Mouse (Mus musculus): Measurements from ENCODE around the gene Evx1. TPM values are rescaled to one million over a fixed set of nuclear protein-coding genes. Genes with fewer than 3 reads are reported as not detected.

Evx1 gene
- polyA plus RNA-seq, 1 experiment = not detected

DNA sequence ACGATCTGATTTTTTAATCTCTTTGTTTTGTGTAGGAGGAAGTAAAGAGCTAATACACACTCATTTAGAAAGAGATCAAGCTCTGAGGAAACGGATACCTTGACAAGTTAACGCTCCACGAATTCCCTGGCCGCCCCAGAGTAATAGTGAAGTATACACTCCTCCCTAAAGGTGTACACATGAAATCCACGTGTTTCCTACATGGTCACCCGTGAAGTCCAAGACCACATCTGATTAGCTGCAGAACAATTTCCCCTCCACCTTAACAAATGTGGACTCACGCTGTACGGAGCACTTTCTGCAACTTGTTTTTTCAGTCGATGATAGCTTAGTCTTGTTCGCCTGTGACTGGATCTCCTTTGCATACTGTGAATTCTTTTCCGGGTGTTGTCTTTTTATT is 23.1 kb upstream of the Evx1 start:
- TF ChIP-seq E2F4 (IDR thresholded peaks at IDR 0.05; ENCODE audit: insufficient read depth) (no peak), SRF (IDR thresholded peaks at IDR 0.05; ENCODE audit: control insufficient read depth, insufficient read length, low read depth) (no peak), USF1 (IDR thresholded peaks at IDR 0.05; ENCODE audit: low read depth) (no peak), TCF3 (IDR thresholded peaks at IDR 0.05; ENCODE audit: insufficient read length, low read depth) (no peak), MYOD1 (IDR thresholded peaks at IDR 0.05; ENCODE audit: control insufficient read depth in 1 of 3, insufficient read length in 2 of 3, low read depth in 2 of 3) (no peak), MAX (IDR thresholded peaks at IDR 0.05; ENCODE audit: low read depth) (no peak), TCF12 (IDR thresholded peaks at IDR 0.05; ENCODE audit: insufficient read depth, poor library complexity, severe bottlenecking) (no peak), CEBPB (IDR thresholded peaks at IDR 0.05; ENCODE audit: insufficient read depth, poor library complexity, severe bottlenecking) (no peak), REST (IDR thresholded peaks at IDR 0.05; ENCODE audit: insufficient read depth, insufficient read length) (no peak), MYOG (IDR thresholded peaks at IDR 0.05; ENCODE audit: control insufficient read depth in 1 of 3, insufficient read depth in 1 of 3, insufficient read length in 2 of 3, low read depth in 2 of 3) (no peak), POLR2AphosphoS2 (IDR thresholded peaks at IDR 0.05; ENCODE audit: insufficient read length, low read depth) (no peak), POLR2A (IDR thresholded peaks at IDR 0.05; ENCODE audit: insufficient read length, low read depth) (no peak)
- Histone ChIP-seq H3K27me3 (ENCODE audit: control insufficient read depth, insufficient read depth, insufficient read length) (no peaks in the 10 kb centered on the region), H3K4me2 (ENCODE audit: low read depth) (no peak overlapping the region), H3K79me2 (ENCODE audit: control insufficient read depth, insufficient read depth) (no peaks in the 10 kb centered on the region), H3K4me3 (no peak overlapping the region), H3K36me3 (ENCODE audit: control insufficient read depth, insufficient read depth) (no peaks in the 10 kb centered on the region), H3ac (ENCODE audit: control insufficient read depth, insufficient read length) (no peak overlapping the region)

DNA sequence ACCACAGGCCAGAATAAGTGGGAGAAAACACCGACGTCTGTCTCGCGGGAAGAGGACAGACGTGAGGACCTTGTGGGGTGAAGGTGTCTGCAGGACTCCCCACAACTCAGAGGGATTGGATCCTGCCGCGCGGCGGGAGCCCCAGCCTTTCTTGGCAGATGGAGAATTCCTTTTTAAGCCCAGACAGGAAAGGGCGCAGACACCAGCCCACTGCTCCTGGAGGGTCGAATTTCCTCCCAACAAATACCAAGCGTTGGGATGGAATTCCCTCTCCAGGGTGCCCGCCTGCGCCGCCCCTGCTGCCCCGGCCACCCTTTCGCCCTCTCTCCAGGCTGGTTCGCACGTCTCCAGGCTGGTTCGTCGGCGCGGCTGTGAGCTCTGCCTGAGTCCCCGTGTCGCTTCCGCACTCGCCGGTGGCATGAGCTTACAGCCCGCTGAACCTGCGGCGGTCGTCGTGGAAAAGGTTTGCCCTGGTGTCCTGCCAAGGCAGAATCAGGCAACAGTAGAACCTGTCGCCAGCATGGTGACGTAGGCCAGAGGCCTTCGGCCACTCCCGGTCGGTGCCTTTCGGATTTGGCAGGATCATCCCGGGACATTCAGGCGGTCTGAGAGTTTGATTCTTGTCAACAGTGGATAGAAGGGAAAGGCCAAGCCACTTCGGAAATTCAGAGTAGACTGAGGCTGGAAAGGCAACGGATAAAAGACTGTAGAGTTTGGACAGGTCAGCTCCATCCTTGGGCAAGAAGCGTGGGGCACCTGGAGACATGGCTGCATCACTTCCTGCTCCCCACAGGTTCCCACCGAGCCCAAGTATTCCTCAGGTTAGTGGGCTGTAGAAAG is 22.1 kb upstream of the Evx1 start:
- Histone ChIP-seq H3K36me3 (ENCODE audit: control insufficient read depth, insufficient read depth) (no peaks in the 10 kb centered on the region), H3K79me2 (ENCODE audit: control insufficient read depth, insufficient read depth) (no peaks in the 10 kb centered on the region), H3K27me3 (ENCODE audit: control insufficient read depth, insufficient read depth, insufficient read length) (no peaks in the 10 kb centered on the region), H3K4me2 (ENCODE audit: low read depth) (no peak overlapping the region), H3ac (ENCODE audit: control insufficient read depth, insufficient read length) (no peak overlapping the region), H3K4me3 (no peak overlapping the region)
- no peak for TF ChIP-seq MAX (IDR thresholded peaks at IDR 0.05; ENCODE audit: low read depth)
- no peak for TF ChIP-seq MYOD1 (IDR thresholded peaks at IDR 0.05; ENCODE audit: control insufficient read depth in 1 of 3, insufficient read length in 2 of 3, low read depth in 2 of 3)
- no peak for TF ChIP-seq TCF3 (IDR thresholded peaks at IDR 0.05; ENCODE audit: insufficient read length, low read depth)
- TF ChIP-seq SRF (IDR thresholded peaks at IDR 0.05; ENCODE audit: control insufficient read depth, insufficient read length, low read depth) = no peak
- TF ChIP-seq TCF12 (IDR thresholded peaks at IDR 0.05; ENCODE audit: insufficient read depth, poor library complexity, severe bottlenecking) = no peak
- no peak for TF ChIP-seq POLR2A (IDR thresholded peaks at IDR 0.05; ENCODE audit: insufficient read length, low read depth)
- TF ChIP-seq REST (IDR thresholded peaks at IDR 0.05; ENCODE audit: insufficient read depth, insufficient read length) = no peak
- no peak for TF ChIP-seq MYOG (IDR thresholded peaks at IDR 0.05; ENCODE audit: control insufficient read depth in 1 of 3, insufficient read depth in 1 of 3, insufficient read length in 2 of 3, low read depth in 2 of 3)
- TF ChIP-seq E2F4 (IDR thresholded peaks at IDR 0.05; ENCODE audit: insufficient read depth) = no peak

DNA sequence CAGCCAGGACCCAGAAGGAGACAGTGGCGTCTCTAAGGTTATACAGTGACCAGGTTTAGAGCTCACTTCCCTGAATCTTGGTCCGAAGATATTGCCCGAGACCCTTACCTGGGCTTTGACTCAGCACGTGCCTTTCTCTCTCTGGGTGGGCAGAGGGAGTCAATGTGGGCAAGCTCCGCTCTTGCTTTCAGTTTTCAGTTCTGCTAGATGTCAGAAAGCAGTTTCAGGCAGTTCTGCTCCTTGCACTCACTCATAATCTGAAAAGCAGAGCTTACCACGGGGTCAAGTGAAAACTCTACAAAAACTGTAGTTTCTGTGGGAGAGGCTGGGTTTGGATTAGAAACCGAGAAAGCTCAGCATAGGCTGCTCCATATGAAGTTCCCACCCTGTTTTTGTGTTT is 21.0 kb upstream of the Evx1 start:
- Histone ChIP-seq H3K79me2 (ENCODE audit: control insufficient read depth, insufficient read depth) (no peaks in the 10 kb centered on the region), H3K27me3 (ENCODE audit: control insufficient read depth, insufficient read depth, insufficient read length) (no peaks in the 10 kb centered on the region), H3K36me3 (ENCODE audit: control insufficient read depth, insufficient read depth) (no peaks in the 10 kb centered on the region), H3K4me2 (ENCODE audit: low read depth) (no peak overlapping the region), H3K4me3 (no peak overlapping the region), H3ac (ENCODE audit: control insufficient read depth, insufficient read length) (no peak overlapping the region)
- TF ChIP-seq CEBPB (IDR thresholded peaks at IDR 0.05; ENCODE audit: insufficient read depth, poor library complexity, severe bottlenecking) = no peak
- TF ChIP-seq E2F4 (IDR thresholded peaks at IDR 0.05; ENCODE audit: insufficient read depth) = no peak
- TF ChIP-seq POLR2A (IDR thresholded peaks at IDR 0.05; ENCODE audit: insufficient read length, low read depth) = no peak
- no peak for TF ChIP-seq TCF3 (IDR thresholded peaks at IDR 0.05; ENCODE audit: insufficient read length, low read depth)
- TF ChIP-seq TCF12 (IDR thresholded peaks at IDR 0.05; ENCODE audit: insufficient read depth, poor library complexity, severe bottlenecking) = no peak
- no peak for TF ChIP-seq SRF (IDR thresholded peaks at IDR 0.05; ENCODE audit: control insufficient read depth, insufficient read length, low read depth)
- TF ChIP-seq MAX (IDR thresholded peaks at IDR 0.05; ENCODE audit: low read depth) = no peak
- TF ChIP-seq MYOG (IDR thresholded peaks at IDR 0.05; ENCODE audit: control insufficient read depth in 1 of 3, insufficient read depth in 1 of 3, insufficient read length in 2 of 3, low read depth in 2 of 3) = no peak
- TF ChIP-seq USF1 (IDR thresholded peaks at IDR 0.05; ENCODE audit: low read depth) = no peak
- no peak for TF ChIP-seq REST (IDR thresholded peaks at IDR 0.05; ENCODE audit: insufficient read depth, insufficient read length)
- no peak for TF ChIP-seq POLR2AphosphoS2 (IDR thresholded peaks at IDR 0.05; ENCODE audit: insufficient read length, low read depth)
- no peak for TF ChIP-seq MYOD1 (IDR thresholded peaks at IDR 0.05; ENCODE audit: control insufficient read depth in 1 of 3, insufficient read length in 2 of 3, low read depth in 2 of 3)

DNA sequence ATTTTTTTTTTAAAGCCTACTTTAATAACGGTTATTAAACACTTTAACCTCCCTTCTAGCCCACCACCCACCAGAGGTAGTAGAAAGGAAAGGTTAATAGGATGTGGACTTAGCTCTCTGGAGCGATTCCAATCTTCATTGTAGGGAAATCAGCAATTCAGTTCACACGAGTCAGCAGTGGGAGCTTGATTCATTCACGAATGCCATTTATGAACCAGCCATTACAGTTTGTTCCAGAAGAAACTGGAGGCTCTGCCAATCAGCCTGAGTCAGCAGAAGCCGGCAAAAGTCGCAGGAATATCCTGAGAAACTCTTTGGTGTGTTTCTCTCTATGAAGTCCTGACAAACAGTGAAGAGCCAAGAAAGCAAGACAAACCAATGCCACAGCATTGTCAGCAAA is 18.7 kb upstream of the Evx1 start:
- no peak overlapping the region for H3ac ChIP-seq (ENCODE audit: control insufficient read depth, insufficient read length)
- H3K4me3 ChIP-seq = no peak overlapping the region
- H3K79me2 ChIP-seq (ENCODE audit: control insufficient read depth, insufficient read depth) = no peaks in the 10 kb centered on the region
- H3K27me3 ChIP-seq (ENCODE audit: control insufficient read depth, insufficient read depth, insufficient read length) = no peaks in the 10 kb centered on the region
- H3K4me2 ChIP-seq (ENCODE audit: low read depth) = no peak overlapping the region
- H3K36me3 ChIP-seq (ENCODE audit: control insufficient read depth, insufficient read depth) = no peaks in the 10 kb centered on the region
- no peak for TF ChIP-seq POLR2A (IDR thresholded peaks at IDR 0.05; ENCODE audit: insufficient read length, low read depth)
- no peak for TF ChIP-seq MYOG (IDR thresholded peaks at IDR 0.05; ENCODE audit: control insufficient read depth in 1 of 3, insufficient read depth in 1 of 3, insufficient read length in 2 of 3, low read depth in 2 of 3)
- no peak for TF ChIP-seq CEBPB (IDR thresholded peaks at IDR 0.05; ENCODE audit: insufficient read depth, poor library complexity, severe bottlenecking)
- TF ChIP-seq SRF (IDR thresholded peaks at IDR 0.05; ENCODE audit: control insufficient read depth, insufficient read length, low read depth) = no peak
- no peak for TF ChIP-seq TCF12 (IDR thresholded peaks at IDR 0.05; ENCODE audit: insufficient read depth, poor library complexity, severe bottlenecking)
- no peak for TF ChIP-seq MYOD1 (IDR thresholded peaks at IDR 0.05; ENCODE audit: control insufficient read depth in 1 of 3, insufficient read length in 2 of 3, low read depth in 2 of 3)
- no peak for TF ChIP-seq E2F4 (IDR thresholded peaks at IDR 0.05; ENCODE audit: insufficient read depth)
- TF ChIP-seq MAX (IDR thresholded peaks at IDR 0.05; ENCODE audit: low read depth) = no peak
- TF ChIP-seq TCF3 (IDR thresholded peaks at IDR 0.05; ENCODE audit: insufficient read length, low read depth) = no peak
- no peak for TF ChIP-seq REST (IDR thresholded peaks at IDR 0.05; ENCODE audit: insufficient read depth, insufficient read length)
